Mouse (Mus musculus) stomach, postnatal 0 days (tissue): ENCODE results near the gene Rpa3. TPM values are rescaled to one million over a fixed set of nuclear protein-coding genes. Genes with fewer than 3 reads are reported as not detected.

Experiments used
- ATAC-seq: fragments of 200-750 bp; cut with Nextera tagmentation; 2 replicates; pipeline ENCODE4 v1.8.0; 2017; ENCODE audit not compliant: low FRiP score, low TSS enrichment
- DNase-seq: peaks from one replicate; pipeline ENCODE4 v3.0.0-alpha.2; 2016; ENCODE audit warnings: low spot score
- H3K27ac ChIP-seq: fragments of 300-500 bp; sonication (generic); replicated peaks from 2 replicates; pipeline ENCODE4 v1.5.1; 2014; ENCODE audit warnings: mild to moderate bottlenecking, control low read depth
- H3K27me3 ChIP-seq: fragments of 300-500 bp; sonication (generic); 2 replicates; pipeline ENCODE4 v1.6.1; 2014; ENCODE audit warnings: low read length; ENCODE audit not compliant: control insufficient read depth, insufficient read depth
- H3K36me3 ChIP-seq: fragments of 300-500 bp; sonication (generic); 2 replicates; pipeline ENCODE4 v1.6.1; 2014; ENCODE audit warnings: low read length, mixed read lengths; ENCODE audit not compliant: control insufficient read depth, insufficient read depth
- H3K4me1 ChIP-seq: fragments of 300-500 bp; sonication (generic); replicated peaks from 2 replicates; pipeline ENCODE4 v1.6.1; 2014; ENCODE audit warnings: antibody characterized with exemption; ENCODE audit not compliant: control insufficient read depth, insufficient read depth
- H3K4me2 ChIP-seq: fragments of 300-500 bp; sonication (generic); replicated peaks from 2 replicates; pipeline ENCODE4 v1.6.1; 2014; ENCODE audit warnings: low read depth, mild to moderate bottlenecking, control low read depth, moderate library complexity
- H3K4me3 ChIP-seq: fragments of 300-500 bp; sonication (generic); 2 replicates; pipeline ENCODE4 v1.5.1; 2014; ENCODE audit warnings: low read depth, low read length, control low read depth
- H3K9ac ChIP-seq: fragments of 300-500 bp; sonication (generic); 2 replicates; pipeline ENCODE4 v1.6.1; 2014; ENCODE audit warnings: mild to moderate bottlenecking, low read length, control low read depth, mixed read lengths
- H3K9me3 ChIP-seq: fragments of 300-500 bp; sonication (generic); 2 replicates; pipeline ENCODE4 v1.6.1; 2016; ENCODE audit warnings: low read length; ENCODE audit not compliant: control insufficient read depth
- CTCF ChIP-seq: IDR thresholded peaks from 2 replicates; pipeline ENCODE4 v1.5.1; 2016; ENCODE audit warnings: antibody characterized with exemption, low read depth, mild to moderate bottlenecking, moderate library complexity
- EP300 ChIP-seq: optimal IDR thresholded peaks from 2 replicates; pipeline ENCODE3; 2016; ENCODE audit warnings: antibody characterized with exemption
- WGBS: fragments of 180-500 bp; shearing (Covaris S2); extraction: QIAGEN DNeasy Blood & Tissue Kit; methylation state at CpG from one replicate; pipeline ENCODE4 v1.1.7; 2014; 5-methylcytosine and 5-hydroxymethylcytosine counted together
- polyA plus RNA-seq: library from polyadenylated mRNA; unstranded; fragments of >200 nt; fragmentation: Nextera tagmentation; extraction: Ambion mirVana; gene quantifications from 2 replicates; pipeline ENCODE4 v1.2.1, GENCODE M21; 2015

Gene Rpa3
- 96.9 and 99.5 TPM in 2 replicates for polyA plus RNA-seq

- peak; percentile 100 for ATAC-seq
- Histone ChIP-seq H3K4me2 (peak within 1 kb of the TSS; percentile 90), H3K4me3 (peak within 1 kb of the TSS; percentile 94), H3K27ac (peak within 1 kb of the TSS; percentile 83), H3K27me3 (no peaks in the 10 kb centered on the region), H3K9ac (peak within 1 kb of the TSS; percentile 75), H3K9me3 (no peaks in the 10 kb centered on the region), H3K36me3 (no peaks in the 10 kb centered on the region), H3K4me1 (no peaks in the 10 kb centered on the region)
- TF ChIP-seq CTCF: no peak
- under 1% methylated on average over 59 of the region's 64 CpGs for WGBS
- peak; percentile 97 for DNase-seq
Measured at GRCm38 (mm10) chr6:8259004-8259666, at the start of gene Rpa3, which contains the start of the genes Umad1 and Gm45062. Rpa3 (minus strand) TSS chr6:8259173. Umad1 (plus strand) TSS chr6:8259288. Gm45062 (plus strand) TSS chr6:8259450.

DNA sequence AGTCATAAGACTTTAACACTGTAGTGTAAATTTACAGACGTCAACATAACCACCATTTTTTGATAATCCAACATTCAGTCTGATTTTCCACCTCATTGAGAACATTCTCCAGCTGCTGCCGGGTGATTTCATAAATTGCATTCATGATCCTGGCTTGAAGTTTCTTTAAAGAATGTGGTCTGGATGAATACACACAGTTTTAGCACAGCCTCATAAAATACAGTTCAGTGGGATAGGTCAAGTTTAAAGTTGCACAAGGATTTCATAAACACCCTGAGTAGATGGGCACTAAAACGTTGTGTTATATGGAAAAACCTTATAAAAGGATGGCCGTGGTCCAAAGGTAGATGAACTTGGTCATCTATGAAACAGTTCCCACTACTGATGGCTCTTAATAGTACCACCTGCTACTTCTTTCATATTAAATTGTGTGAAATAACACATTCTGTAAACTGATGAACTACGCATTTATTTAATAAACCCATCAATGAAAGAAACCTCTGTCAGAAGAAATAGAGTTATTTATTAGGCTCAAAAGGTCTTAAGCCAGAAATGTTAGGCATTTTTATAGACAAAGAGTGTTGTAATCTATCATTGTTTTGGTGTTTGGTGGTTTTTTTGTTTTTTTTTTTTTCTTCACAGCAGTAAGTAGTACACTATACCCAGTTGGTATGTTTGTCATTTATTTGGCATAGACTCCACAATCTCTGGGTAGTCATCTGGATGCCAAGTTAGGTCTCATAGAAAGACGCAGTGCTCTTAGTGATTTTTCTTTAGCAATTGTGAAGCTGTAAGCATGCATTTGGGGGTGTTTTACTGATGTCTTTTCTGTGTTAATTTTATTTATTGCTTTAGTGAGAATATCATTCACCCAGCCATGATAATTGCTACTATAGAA lies 49.2 kb upstream of the Rpa3 start:
- DNase-seq: no peak
- ATAC-seq: no peak
- no peaks in the 10 kb centered on the region for H3K27me3 ChIP-seq
- no peak overlapping the region for H3K27ac ChIP-seq
- no peaks in the 10 kb centered on the region for H3K9me3 ChIP-seq
- no peaks in the 10 kb centered on the region for H3K4me1 ChIP-seq
- H3K36me3 ChIP-seq: no peaks in the 10 kb centered on the region
- no peak for TF ChIP-seq CTCF
- TF ChIP-seq EP300: no peak
- no peak overlapping the region for H3K9ac ChIP-seq
- WGBS: 67% methylated on average over 6 of the region's 6 CpGs
- H3K4me2 ChIP-seq: no peak overlapping the region
- no peak overlapping the region for H3K4me3 ChIP-seq

DNA sequence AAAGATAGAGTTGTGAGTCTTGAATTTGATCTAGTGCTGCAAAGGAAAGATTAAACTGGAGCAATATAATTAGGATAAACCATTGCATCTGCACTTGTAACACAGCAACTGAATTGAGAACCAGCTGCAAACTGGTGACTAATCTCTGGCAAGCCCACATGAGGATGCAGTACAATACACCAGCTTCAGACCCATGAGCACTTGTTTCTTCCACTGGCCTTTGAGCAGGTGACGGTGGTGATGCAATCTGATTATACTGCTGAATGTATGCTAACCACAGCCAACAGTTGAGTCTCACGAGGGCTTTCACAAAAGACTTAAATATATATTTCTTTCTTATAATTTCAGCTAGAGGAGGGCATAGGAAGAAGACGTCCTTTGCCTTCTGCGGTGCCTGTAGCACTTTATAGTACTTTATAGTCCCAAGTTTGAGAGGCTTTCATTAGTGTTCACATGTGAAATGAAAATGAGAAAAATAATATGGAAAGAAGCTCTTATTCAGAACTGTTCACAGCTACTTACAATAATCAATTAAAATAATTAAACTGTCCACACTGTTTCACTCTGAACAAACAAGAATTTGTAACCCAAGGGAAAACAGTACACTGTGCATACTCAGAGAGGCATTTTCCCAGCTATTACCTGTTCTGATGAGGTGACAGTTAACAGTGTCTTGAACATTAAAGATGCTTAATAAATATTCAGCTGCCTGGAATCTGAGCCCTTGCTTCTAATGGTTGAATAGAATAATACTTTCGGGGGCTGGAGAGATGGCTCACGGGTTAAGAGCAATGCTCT lies 40.3 kb upstream of the Rpa3 start:
- no peak overlapping the region for H3K4me2 ChIP-seq
- DNase-seq (no peak), ATAC-seq (no peak)
- H3K9me3 ChIP-seq: no peaks in the 10 kb centered on the region
- no peaks in the 10 kb centered on the region for H3K36me3 ChIP-seq
- 82% methylated on average over 6 of the region's 6 CpGs for WGBS
- H3K9ac ChIP-seq: no peak overlapping the region
- TF ChIP-seq CTCF (no peak), EP300 (no peak)
- no peak overlapping the region for H3K27ac ChIP-seq
- no peaks in the 10 kb centered on the region for H3K27me3 ChIP-seq
- no peak overlapping the region for H3K4me3 ChIP-seq
- no peaks in the 10 kb centered on the region for H3K4me1 ChIP-seq

DNA sequence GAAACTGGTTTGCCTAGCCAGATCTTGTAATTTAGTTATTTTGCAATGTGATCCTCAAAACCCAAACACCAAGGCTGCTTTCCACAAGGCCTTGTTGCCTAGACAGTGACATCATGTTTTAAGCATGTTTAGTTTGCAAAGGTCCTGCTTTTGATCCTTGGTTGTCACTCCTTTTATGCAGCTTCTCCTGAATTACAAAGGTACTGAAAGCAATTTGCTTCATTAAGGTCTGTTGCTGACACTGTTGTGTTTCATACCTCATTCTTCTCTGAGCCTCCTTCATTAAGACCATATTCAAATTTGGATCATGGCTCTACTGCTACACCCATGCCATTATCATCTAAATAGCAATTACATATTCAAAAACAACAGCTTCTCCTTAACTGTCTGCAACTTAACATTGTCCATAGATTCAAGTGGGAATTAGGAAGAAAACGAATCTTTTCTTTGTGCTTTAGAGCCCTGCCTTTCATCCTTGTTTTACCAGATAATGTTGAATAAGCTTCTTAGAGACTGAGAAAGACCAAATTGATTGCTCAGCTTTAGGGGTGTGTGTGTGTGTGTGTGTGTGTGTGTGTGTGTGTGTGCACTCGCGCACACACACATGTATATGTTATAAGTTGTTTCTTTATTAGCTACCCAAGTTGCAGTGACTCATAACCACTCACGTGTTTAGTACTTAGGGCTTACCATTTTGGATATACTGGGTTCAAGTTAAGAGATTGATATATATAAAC lies 35.2 kb upstream of the Rpa3 start:
- TF ChIP-seq EP300: no peak
- TF ChIP-seq CTCF: no peak

More for the DNA sequence above, 35.2 kb upstream of the Rpa3 start:
- no peak for DNase-seq
- H3K9ac ChIP-seq: no peak overlapping the region
- H3K4me2 ChIP-seq: no peak overlapping the region
- no peaks in the 10 kb centered on the region for H3K27me3 ChIP-seq
- 66% methylated on average over 4 of the region's 4 CpGs for WGBS
- no peak overlapping the region for H3K4me3 ChIP-seq
- no peaks in the 10 kb centered on the region for H3K36me3 ChIP-seq
- no peak for ATAC-seq
- H3K9me3 ChIP-seq: no peaks in the 10 kb centered on the region
- no peak overlapping the region for H3K27ac ChIP-seq
- no peaks in the 10 kb centered on the region for H3K4me1 ChIP-seq
